Mouse (Mus musculus) forebrain, postnatal 0 days (tissue): ENCODE data around the gene Setd4. TPM values are rescaled to one million over a fixed set of nuclear protein-coding genes. Genes with fewer than 3 reads are reported as not detected.
"Not testable (repeated sequence)": the region's sequence is repeated elsewhere in the genome, so short reads cannot be mapped to it uniquely, and the experiment has no call there.

Experiments
- ATAC-seq: fragments of 200-750 bp; cut with Nextera tagmentation; 2 replicates; pipeline ENCODE4 v1.8.0; 2017; ENCODE audit warnings: mild to moderate bottlenecking, moderate library complexity
- DNase-seq: peaks from one replicate; pipeline ENCODE4 v3.0.0-alpha.2; 2015
- H3K27ac ChIP-seq: fragments of 300-500 bp; sonication (generic); 2 replicates; pipeline ENCODE4 v1.5.1; 2014; ENCODE audit warnings: low read depth, mild to moderate bottlenecking, antibody characterized with exemption, low read length, moderate library complexity, mixed read lengths
- H3K27me3 ChIP-seq: fragments of 300-500 bp; sonication (generic); 2 replicates; pipeline ENCODE4 v1.6.1; 2014; ENCODE audit warnings: mild to moderate bottlenecking, low read length, mixed read lengths; ENCODE audit not compliant: insufficient read depth
- H3K36me3 ChIP-seq: fragments of 300-500 bp; sonication (generic); 2 replicates; pipeline ENCODE4 v1.6.1; 2014; ENCODE audit warnings: mild to moderate bottlenecking, moderate library complexity; ENCODE audit not compliant: insufficient read depth
- H3K4me1 ChIP-seq: fragments of 300-500 bp; sonication (generic); 2 replicates; pipeline ENCODE4 v1.6.1; 2014; ENCODE audit warnings: antibody characterized with exemption; ENCODE audit not compliant: insufficient read depth
- H3K4me2 ChIP-seq: fragments of 300-500 bp; sonication (generic); 2 replicates; pipeline ENCODE4 v1.6.1; 2014; ENCODE audit warnings: low read depth, mild to moderate bottlenecking, moderate library complexity
- H3K4me3 ChIP-seq: fragments of 300-500 bp; sonication (generic); 2 replicates; pipeline ENCODE4 v1.5.1; 2014; ENCODE audit warnings: low read depth, low read length, mixed read lengths
- H3K9ac ChIP-seq: fragments of 300-500 bp; sonication (generic); 2 replicates; pipeline ENCODE4 v1.6.1; 2014; ENCODE audit warnings: mild to moderate bottlenecking
- H3K9me3 ChIP-seq: fragments of 300-500 bp; sonication (generic); 2 replicates; pipeline ENCODE4 v1.6.1; 2016; ENCODE audit warnings: low read length
- CTCF ChIP-seq: sonication (generic); IDR thresholded peaks from 2 replicates; pipeline ENCODE4 v1.5.1; 2016; ENCODE audit warnings: antibody characterized with exemption, control low read depth, low read depth
- WGBS: fragments of 180-500 bp; shearing (Covaris S2); extraction: QIAGEN DNeasy Blood & Tissue Kit; methylation state at CpG from one replicate; pipeline ENCODE4 v1.1.7; 2014; 5-methylcytosine and 5-hydroxymethylcytosine counted together
- polyA plus RNA-seq: library from polyadenylated mRNA; unstranded; fragments of >200 nt; fragmentation: Nextera tagmentation; extraction: Ambion mirVana; gene quantifications from 2 replicates; pipeline ENCODE4 v1.2.1, GENCODE M21; 2015
- total RNA-seq: library from RNA; depleted of rRNA; stranded (reverse); fragments of >200 nt; gene quantifications from 2 replicates; pipeline ENCODE4 v1.2.3, GENCODE M21; 2014; rRNA removed

The Setd4 gene
- total RNA-seq (15.9 and 16.8 TPM in 2 replicates), polyA plus RNA-seq (11.9 and 14.7 TPM in 2 replicates)

GRCm38 (mm10) chr16:93603439-93604212, at the start of gene Setd4:
Gene Setd4, minus strand, starts transcription at chr16:93604063.
- H3K36me3 ChIP-seq: no peaks in the 10 kb centered on the region; the same call in 1 of the 2 replicates
- H3K4me2 ChIP-seq: peak within 1 kb of the TSS; percentile 93
- peak within 1 kb of the TSS; percentile 54 for H3K4me3 ChIP-seq
- TF ChIP-seq CTCF: 0 out of 2 replicates have a peak, but pooled peaks have one; percentile 36
- peak within 1 kb of the TSS; percentile 71 for H3K9ac ChIP-seq
- peak within 1 kb of the TSS; percentile 92 for H3K27ac ChIP-seq
- H3K27me3 ChIP-seq: no peaks in the 10 kb centered on the region; the same call in 1 of the 2 replicates
- H3K9me3 ChIP-seq: no peaks in the 10 kb centered on the region
- ATAC-seq (peak; percentile 89), DNase-seq (peak; percentile 96)
- WGBS: 4% methylated on average over 55 of the region's 55 CpGs
- peaks cover 8% of the 10 kb centered on the region for H3K4me1 ChIP-seq

DNA sequence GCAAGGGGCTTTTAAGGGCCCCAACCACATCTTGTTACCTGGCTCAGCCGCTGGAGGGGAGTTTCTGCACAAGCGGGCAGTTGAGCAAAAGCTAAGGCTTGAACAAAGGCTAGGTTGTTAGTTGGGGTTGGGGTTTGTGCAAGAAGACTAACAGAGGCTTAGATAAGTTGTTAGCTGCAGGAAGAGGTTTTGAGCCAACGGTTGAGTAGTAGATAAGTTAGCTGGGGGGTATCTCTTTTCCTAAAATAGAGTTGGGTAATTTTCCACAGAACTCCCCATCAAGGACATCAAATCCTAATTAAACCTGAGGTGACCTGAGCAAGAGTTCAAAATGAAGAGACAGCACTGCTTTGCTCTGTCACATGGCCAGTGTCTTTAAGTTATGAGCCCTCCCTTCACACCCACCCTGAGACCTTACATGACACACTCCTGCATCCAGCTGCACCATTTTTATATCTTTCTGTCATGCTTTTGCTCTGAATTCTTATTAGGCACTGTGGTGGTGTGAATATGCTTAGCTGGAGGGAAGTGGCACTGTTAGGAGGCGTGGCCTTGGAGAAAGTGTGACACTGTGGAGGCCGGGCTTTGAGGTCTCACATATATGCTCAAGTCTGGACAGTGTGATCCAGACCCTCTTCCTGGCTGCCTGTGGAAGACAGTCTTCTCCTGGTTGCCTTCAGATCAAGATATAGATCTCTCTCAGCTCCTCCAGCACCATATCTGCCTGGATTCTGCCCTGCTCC, 44.7 kb upstream of the Setd4 start:
- no peaks in the 10 kb centered on the region for H3K36me3 ChIP-seq
- no peaks in the 10 kb centered on the region for H3K27me3 ChIP-seq
- H3K27ac ChIP-seq: no peak overlapping the region
- no peaks in the 10 kb centered on the region for H3K4me1 ChIP-seq
- TF ChIP-seq CTCF: no peak
- ATAC-seq (no peak), DNase-seq (no peak)
- H3K9me3 ChIP-seq: no peaks in the 10 kb centered on the region
- H3K4me3 ChIP-seq: no peak overlapping the region
- H3K4me2 ChIP-seq: no peak overlapping the region
- 81% methylated on average over 5 of the region's 5 CpGs for WGBS
- H3K9ac ChIP-seq: no peak overlapping the region

GRCm38 (mm10) chr16:93644006-93644405, 40.1 kb upstream of the Setd4 start:
- no peak for TF ChIP-seq CTCF
- DNase-seq: no peak
- Histone ChIP-seq H3K4me3 (no peak overlapping the region), H3K9me3 (no peaks in the 10 kb centered on the region), H3K9ac (no peak overlapping the region), H3K36me3 (no peaks in the 10 kb centered on the region), H3K27ac (no peak overlapping the region), H3K4me2 (no peak overlapping the region), H3K4me1 (no peaks in the 10 kb centered on the region), H3K27me3 (no peaks in the 10 kb centered on the region)
- 68% methylated on average over 4 of the region's 4 CpGs for WGBS
- no peak for ATAC-seq

DNA sequence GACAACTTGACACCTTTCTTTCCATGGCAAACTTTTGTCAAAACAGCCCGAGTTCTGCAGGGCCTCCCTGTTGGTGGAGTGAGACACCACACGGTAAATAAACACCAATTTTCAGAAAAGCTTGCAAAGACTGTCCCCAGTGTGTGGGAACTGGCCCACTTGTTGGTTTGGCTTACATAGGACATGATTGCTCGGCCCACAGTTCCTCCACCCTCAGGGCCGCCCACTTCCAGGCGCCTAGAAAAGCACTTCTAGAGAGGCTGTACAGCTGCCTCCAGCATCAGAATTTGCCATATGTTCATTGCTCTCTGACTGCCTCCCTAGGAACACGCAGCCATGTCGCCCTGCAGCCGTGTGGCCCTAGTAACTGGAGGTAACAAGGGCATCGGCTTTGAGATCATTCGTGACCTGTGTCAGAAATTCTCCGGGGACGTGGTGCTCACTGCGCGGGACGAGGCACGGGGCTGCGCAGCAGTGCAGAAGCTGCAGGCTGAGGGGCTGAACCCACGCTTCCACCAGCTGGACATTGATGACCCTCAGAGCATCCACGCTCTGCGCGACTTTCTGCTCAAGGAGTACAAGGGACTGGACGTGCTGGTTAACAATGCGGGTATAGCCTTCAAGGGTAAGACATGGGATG, 24.0 kb upstream of the Setd4 start, which contains the start of gene Gm5678:
Gene Gm5678, plus strand, starts transcription at position 337 of the 640 bp plus-strand sequence.
- H3K27me3 ChIP-seq: no peaks in the 10 kb centered on the region
- H3K4me2 ChIP-seq: no peak within 1 kb of the TSS
- DNase-seq: no peak
- WGBS: 84% methylated on average over 23 of the region's 23 CpGs
- no peak within 1 kb of the TSS for H3K27ac ChIP-seq
- no peak within 1 kb of the TSS for H3K4me3 ChIP-seq
- H3K36me3 ChIP-seq: no peaks in the 10 kb centered on the region
- no peak for ATAC-seq
- no peak within 1 kb of the TSS for H3K9ac ChIP-seq
- no peaks in the 10 kb centered on the region for H3K9me3 ChIP-seq
- no peaks in the 10 kb centered on the region for H3K4me1 ChIP-seq
- TF ChIP-seq CTCF: no peak

GRCm38 (mm10) chr16:93626745-93627144, 22.9 kb upstream of the Setd4 start:
- ATAC-seq (no peak), DNase-seq (no peak)
- no peaks in the 10 kb centered on the region for H3K4me1 ChIP-seq
- 9% methylated on average over 1 of the region's 1 CpGs for WGBS
- H3K27ac ChIP-seq: no peak overlapping the region
- H3K36me3 ChIP-seq: no peaks in the 10 kb centered on the region
- H3K4me2 ChIP-seq: no peak overlapping the region
- H3K9me3 ChIP-seq: no peaks in the 10 kb centered on the region
- no peak overlapping the region for H3K4me3 ChIP-seq
- no peak overlapping the region for H3K9ac ChIP-seq
- no peaks in the 10 kb centered on the region for H3K27me3 ChIP-seq
- peak; percentile 57 for TF ChIP-seq CTCF

- DNase-seq (no peak), ATAC-seq (no peak)
- TF ChIP-seq CTCF: no peak
- H3K4me2 ChIP-seq: no peak overlapping the region
- H3K4me3 ChIP-seq: no peak overlapping the region
- no peak overlapping the region for H3K9ac ChIP-seq
- H3K27me3 ChIP-seq: no peaks in the 10 kb centered on the region
- WGBS: 86% methylated on average over 4 of the region's 4 CpGs
- no peaks in the 10 kb centered on the region for H3K9me3 ChIP-seq
- H3K27ac ChIP-seq: no peak overlapping the region
- H3K4me1 ChIP-seq: no peaks in the 10 kb centered on the region
- H3K36me3 ChIP-seq: no peaks in the 10 kb centered on the region
These were observed 20.8 kb upstream of the Setd4 start for GRCm38 (mm10) chr16:93624671-93625070.

DNA sequence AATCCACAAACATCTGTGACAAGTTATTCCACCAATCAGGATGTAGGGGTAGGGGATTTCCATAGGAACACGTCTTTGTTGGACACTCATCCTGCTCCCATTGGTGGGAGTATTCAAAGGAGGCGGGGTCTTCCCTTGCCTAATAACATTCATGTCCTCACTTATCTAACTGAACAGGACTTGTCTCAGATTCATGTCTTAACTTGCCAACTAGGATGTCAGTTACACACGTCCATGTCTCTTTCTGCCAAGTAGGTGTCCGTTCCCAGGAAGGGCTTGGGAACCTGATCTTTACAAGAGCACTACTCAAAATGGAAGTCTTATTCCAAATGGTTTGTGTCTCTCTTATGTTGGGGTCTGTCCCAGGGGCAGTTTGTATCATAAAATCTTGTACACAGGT, 19.9 kb upstream of the Setd4 start:
- H3K4me2 ChIP-seq, H3K9ac ChIP-seq, H3K27ac ChIP-seq, H3K4me1 ChIP-seq, DNase-seq, H3K27me3 ChIP-seq, H3K36me3 ChIP-seq, H3K4me3 ChIP-seq, H3K9me3 ChIP-seq, ATAC-seq: not testable (repeated sequence)
- WGBS: 88% methylated on average over 4 of the region's 4 CpGs
